Mouse (Mus musculus) thymus, postnatal 10 days (tissue): ENCODE measurements around the gene Dtx3.
A peak's percentile ranks its signal among the peaks of the same experiment; 100 is the strongest.

Experiments
- DNase-seq, 2 experiments: peaks; one replicate each; pipeline ENCODE4 v3.0.0; 2021; ENCODE audit warnings: low spot score in 2 of 2

Gene Dtx3

DNA sequence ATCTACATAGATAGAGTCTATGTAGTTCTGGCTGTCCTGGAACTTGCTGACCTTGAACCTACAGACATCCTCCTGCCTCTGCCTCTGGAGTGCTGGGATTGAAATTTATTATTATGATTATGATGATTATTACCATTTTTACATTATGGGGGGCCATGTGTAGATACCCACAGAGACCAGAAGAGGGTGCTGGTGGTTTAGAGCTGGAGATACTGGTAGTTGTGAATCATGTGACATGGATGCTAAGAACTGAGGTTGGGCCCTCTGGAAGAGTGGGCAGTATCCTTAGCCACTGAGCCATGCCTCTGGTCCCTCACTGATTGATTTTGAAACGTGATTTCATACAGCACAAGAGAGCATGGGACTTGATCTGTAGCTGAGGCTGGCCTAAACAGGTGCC lies 9.1 kb downstream of the Dtx3 start:
- DNase-seq = no peak

DNA sequence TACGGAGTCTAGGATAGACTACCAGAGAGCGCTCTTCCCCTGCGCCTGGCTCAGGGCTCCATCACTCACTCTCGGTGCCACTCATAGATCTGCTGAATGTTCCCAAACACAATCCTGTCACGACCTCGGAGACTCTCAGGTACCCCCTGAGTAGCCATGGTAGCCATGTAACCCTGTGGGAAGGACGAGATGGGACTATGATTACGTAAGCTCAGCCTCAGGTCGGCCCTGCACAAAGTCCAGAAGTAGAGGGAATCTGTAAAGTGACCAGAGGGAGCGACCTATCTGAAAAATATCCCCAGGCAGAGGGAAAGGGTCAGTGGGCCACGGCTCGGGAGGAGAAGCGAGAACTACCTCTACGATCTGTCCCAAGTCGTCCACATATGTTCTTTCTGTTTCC lies 10.0 kb downstream of the Dtx3 start:
- DNase-seq = no peak

DNA sequence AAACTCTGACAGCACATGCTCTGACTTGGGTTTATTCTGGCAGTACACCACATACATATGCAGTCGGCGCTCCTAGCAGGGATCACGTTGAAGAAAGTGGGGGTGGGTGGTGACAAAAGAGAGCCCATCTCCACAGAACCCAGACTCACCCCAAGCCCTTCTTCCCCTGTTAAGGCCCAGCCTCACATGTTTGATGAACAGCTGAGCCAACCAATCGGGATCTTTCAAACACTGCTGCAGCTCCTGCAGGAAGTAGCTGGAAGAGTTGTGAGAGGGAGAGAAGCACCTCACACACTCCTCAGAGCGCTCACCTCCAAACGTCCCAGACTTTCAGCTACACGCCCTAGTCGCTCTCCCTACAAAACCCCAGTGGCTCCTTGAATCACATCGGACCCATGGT lies 10.4 kb downstream of the Dtx3 start:
- no peak for DNase-seq

DNA sequence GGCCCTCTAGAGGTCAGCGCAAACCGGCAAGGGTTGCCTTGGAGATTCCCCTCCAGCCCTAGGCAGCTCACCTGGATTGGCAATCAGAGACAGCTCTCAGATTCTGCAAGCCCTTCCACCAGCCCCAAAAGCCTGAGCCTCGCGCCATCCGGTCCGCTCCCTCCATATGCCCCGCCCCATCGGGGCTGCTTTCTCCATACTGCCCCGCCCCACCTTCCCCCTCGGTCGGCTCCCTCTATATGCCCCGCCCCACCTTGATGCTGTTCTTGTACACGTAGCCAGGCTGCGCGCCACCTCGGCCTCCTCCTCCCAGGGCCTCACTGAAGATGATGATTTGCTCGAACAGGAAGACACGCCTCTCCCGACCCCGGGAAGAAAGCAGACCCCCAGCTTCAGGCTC lies 11.8 kb downstream of the Dtx3 start:
- no peak for DNase-seq

DNA sequence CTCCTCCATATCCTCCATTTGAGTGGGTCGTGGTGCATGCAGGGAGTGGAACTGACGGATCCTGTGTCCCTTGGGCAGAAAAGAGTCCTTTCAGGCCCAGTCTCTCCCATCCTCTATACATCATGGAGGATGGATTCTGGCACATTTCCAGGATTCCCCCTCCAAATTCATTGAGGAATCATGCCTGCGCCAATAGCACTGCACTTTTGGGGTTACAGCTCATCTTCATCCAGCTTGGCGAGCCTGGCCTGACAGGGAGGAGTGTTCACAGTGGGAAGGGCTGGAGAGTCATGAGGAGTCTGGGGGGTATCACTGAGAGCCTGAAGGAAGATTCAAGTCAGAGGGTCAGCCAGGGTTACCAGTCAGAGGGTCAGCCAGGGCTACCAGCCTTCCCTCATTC lies 12.9 kb downstream of the Dtx3 start:
- no peak for DNase-seq

DNA sequence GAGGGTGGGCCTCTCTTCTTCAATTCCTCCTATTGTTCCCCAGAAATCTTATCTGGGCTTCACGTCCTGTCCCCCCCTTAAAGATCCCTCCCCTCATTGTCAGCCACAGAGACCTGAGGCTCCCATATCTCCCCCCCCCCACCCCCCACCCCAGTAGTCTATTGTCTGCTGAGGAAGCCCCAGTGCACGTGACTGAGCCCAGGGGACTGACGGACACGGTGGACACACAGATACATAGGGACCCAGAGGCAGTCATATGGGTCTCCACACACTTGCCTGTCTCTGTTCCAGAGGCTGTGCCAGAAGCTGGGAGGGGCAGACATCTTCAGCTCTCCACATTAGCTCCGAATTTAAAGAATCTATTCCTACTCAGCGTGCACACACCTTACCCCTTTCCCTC lies 14.0 kb downstream of the Dtx3 start:
- no peak for DNase-seq

DNA sequence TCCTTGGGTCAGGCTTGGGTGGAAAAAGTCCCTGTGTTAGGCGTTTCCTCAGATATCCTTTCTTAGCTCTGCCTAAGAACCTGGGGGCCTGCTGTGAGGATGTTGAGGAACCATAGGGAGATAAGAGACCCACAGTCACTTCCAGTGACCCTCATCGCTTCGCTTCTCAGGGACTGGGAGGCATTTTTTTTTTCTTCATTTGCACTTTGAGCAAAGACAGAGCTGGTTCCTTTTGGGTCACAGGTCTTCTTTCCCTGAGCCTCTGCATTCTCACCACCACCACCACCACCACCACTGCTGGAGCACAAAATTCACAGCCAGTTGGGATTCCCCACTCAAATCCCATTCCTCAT lies 14.9 kb downstream of the Dtx3 start:
- DNase-seq = no peak

DNA sequence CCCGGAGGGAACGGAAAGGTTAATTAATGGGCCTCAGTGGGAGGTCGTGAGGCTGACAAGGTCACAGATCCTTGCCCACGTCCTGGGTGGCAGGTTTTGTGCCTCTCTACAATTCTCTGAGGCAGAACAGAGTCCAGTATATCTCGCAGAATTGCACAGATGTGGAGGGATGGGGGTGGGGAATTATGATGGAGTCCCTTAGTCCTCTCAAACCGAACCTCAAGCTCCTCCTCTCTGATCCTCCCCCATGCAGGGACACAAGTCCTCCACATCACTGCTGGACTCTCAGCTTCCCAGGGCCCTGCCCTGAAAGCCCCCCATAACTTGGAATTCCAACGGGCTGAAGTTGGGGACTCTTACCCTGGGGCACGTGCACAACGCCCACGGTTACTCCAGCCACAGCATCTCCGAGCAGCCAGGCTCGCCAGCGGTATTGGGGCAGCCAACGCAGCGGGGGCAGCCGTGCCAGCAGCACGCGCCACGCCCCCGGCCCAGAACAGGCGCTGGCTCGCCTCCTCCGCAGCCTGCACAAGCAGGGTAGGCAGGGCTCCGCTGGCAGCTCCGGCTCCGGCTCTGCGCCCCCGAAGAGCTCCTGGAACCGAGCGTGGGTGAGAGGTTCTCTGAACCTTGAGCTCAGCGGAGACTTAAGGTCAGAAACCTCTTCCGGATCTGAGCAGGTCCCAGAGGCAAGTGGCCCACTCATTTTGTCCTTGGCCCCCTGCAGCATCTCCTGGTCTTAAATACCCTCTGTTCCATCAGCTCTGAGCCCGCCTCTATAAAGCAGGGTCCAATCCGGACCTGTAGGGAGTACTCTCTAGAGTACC lies 15.4 kb downstream of the Dtx3 start, which contains the start of gene Slc26a10:
Gene Slc26a10, minus strand, starts transcription at position 775 of the 824 bp plus-strand sequence.
- no peak for DNase-seq

DNA sequence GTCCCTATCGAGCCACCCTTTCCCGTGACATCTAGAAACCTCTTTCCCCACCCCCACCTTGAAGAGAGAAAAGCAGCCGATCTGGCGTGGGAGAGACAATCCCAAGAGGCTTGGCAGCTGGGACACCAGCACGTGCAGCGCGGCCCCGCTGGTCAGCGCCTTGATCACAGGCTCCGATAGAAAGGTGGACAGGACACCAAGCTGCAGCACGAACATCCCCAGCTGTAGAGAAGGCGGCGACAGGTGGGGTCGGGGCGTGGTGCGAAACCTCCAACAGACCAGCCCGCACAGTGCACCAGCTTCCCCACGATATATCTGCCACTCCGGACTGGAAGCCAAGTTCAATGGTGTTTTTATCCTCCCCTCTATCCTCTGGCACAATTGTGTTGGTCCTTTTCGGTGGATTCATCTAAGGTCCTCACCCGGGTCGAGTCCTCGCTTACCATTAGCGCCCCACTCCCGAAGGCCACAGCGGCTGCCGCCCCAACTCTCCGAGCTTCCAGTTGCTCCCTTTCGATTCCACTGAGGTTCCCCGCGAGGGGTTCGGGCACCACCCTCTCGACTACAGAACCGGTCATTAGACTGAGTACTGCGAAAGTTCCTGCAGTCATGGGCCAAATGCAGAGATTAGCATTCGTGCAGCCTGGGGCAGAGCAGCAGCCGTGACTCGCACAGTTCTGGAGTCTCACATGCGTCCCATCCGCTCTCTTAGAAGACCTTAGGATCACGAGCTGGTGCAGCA lies 17.1 kb downstream of the Dtx3 start:
- DNase-seq = no peak

DNA sequence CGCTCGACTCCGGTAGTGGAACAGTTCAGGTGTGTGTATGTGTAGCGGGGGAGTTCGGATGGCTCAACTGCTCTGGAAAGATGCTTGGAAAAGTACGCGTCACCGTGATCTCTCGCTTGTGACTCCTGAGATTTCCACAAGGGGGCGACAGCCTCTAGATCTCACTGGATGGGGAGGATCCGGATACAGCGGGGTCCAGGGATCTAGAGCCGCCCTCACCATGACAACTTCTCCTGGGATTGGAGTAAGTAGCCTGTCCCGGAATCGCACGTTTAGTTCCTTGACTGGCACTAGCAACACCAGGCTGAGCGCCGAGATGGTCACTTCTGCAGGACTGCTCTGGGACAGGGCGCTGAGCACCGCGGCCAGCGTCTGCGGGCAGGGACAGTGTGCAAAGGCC lies 17.8 kb downstream of the Dtx3 start:
- peak in 1 of 2 experiments; percentile 62 for DNase-seq

DNA sequence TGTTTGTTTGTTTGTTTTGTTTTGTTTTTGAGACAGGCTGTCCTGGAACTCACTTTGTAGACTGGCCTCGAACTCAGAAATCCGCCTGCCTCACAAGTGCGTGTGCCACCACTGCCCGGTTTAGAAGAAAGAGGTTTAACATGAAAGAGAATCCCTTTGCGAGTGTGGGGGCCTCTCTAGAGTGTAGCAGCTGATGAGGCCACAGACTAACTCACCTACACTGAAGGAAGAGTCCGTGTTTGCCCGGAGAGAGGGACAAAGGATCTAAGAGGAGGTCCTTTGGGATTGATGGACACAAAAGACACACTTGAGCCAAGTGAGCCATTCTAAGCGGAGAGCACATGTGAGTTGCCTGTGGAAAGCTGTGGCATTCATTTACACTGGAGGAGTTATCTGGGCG lies 18.3 kb downstream of the Dtx3 start:
- no peak for DNase-seq

DNA sequence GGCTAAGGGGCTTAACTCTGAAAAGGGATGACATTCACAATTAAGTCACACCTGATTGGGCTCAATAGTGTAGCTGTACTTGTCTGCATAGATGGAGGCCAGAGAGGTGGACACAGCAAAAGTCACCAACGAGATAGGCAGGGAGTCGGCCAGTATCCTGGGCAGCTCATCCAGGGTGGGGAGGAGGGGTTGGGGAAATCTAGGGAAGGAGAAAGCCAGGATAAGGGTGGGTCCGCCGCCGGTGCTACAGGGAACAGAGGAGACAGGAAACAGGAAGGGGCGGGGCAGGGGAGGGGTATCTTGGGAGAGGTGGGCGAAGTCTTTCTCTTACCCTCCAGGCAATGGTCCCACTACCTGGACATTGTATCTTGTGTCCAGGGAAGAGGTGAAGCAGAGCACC lies 18.8 kb downstream of the Dtx3 start:
- no peak for DNase-seq

DNA sequence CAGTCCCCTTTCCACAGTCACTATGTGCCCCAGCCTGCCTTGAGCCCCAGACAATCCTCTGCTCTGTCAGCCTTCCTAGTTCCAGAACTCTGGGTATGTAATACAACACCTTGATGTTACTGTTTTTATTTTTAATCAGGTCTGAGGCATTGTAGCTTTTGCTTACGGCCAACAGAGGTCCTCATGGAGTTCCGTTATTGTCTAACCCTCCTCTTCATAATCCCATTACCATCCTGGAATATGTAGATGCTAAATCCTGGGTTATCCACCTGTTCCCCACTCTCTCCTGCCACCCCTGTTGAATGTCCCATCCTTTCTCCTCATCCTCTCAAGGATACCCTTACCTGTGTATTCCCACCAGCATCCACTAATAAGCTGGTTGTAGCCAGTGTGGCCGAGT lies 19.3 kb downstream of the Dtx3 start:
- no peak for DNase-seq

DNA sequence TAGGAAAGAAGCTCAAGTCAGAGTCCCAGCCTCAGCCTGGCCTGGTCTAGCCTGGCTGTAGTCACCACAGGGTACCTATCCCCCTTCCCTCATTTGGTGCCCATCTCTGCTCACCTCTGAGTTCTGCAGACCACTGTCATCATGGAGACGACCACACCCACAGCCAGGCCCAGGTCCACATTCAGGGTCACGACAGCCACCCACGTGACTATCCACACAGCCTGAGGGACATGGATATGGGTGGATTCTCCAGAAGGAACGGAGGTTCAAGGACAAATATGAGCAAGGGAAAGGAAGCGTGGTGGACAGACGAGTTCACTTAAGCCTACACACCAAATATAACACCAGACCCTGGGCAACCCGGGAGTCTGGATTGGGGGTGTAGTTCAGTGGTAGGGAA lies 21.4 kb downstream of the Dtx3 start:
- DNase-seq = no peak

DNA sequence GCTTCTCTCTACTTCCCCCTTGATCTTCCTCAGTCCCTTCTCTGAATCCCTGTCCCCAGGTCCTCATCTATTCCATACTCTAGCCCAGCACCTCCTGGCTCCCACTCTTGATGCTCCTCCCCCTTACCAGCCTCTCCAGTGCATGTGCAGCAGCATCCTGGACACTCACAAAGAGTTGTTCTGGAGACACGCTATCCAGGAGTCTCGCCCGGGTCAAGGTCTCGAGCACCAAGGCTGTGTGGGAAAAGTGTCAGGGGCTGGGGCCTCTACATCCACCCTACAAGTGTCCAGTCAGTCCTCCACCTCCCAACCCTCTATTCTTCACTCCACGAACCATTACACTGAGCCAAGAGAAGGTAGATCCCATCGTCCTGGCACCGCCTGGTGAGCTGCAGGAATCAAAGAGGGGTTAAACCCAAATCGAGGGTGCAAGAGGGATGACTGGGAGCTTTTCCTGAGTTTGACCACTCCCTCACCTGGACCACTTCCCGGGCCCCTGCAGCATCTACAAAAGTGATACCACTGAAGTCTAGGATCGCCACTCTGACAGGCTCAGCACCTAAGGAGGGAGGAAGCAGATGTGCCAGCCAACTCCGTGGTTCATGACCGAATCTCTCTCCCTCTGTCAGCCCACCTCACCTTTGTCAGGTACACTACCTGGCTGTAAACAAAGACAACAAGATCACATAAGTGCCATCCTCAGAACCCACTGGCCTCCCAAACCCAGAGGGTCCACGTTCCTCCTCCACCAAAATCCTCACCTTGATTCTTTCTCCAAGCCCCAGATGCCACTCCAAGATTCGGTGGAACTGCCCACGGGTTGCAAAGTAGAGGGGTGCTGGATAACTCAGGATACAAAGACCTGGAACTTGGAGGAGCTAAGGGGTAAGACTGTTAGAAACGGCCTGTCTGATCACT lies 22.1 kb downstream of the Dtx3 start:
- no peak for DNase-seq

DNA sequence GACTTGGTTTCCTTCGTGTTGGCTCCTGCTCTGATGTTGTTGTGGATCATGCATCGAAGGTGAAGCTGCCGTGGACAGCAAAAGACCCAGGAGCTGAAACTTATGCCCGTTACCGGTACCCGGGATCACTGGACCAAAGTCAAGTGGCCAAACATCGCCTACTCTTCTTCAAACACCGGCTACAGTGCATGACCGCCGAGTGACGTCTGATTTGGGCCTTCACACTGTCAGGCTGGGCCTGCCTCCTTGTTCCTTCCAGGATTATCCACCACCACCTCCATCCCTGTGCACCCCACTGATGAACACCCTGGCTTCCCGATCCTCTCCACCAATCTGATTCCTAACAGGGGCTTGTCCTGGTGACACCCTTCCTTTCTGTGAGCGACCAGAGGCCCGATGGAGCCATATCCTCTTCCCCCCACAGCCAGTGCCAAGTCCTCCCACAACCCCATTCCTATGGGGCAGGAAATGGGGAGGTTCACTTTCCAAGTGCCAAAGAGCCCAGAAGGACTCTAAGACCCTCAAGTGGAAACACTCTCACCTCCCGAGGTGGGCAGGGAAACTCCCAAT lies 23.8 kb downstream of the Dtx3 start:
- no peak for DNase-seq

DNA sequence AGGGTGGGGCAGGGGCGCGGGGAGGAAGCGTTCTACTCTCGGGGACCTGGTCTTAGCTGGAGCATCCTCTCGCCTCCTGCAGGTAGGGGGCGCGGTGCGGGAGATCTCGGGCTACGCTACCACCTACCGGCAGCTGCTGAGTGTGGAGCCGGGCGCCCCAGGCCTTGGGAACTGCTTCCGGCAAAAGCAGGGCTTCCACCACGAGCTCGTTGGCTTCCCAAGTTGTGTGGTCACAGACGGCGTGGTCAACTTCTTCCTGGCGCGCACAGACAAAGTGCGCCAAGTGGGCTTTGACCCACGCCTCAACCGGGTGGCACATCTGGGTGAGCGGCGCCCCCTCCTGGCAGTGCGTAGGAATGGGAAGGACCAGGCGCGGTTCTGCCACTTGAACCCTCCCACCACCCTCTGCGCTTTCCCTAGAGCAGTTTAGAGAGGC lies 24.7 kb downstream of the Dtx3 start:
- DNase-seq = peak; percentile 78 to 89

DNA sequence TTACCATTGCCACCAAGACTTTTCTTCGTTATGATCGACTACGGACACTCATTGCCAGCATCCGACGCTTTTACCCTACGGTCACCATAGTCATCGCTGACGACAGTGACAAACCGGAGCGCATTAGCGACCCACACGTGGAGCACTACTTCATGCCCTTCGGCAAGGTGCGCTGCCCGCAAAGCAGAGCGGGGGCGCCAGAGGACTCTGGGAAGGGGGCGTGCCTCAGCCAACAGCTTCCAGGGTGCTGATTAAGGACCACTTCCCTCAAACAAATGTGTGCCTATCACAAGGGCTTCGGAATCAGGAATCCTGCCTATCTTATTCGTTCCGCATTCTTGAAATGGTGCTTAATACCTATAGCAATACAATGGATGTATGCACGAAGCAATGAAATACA lies 25.5 kb downstream of the Dtx3 start:
- no peak for DNase-seq

DNA sequence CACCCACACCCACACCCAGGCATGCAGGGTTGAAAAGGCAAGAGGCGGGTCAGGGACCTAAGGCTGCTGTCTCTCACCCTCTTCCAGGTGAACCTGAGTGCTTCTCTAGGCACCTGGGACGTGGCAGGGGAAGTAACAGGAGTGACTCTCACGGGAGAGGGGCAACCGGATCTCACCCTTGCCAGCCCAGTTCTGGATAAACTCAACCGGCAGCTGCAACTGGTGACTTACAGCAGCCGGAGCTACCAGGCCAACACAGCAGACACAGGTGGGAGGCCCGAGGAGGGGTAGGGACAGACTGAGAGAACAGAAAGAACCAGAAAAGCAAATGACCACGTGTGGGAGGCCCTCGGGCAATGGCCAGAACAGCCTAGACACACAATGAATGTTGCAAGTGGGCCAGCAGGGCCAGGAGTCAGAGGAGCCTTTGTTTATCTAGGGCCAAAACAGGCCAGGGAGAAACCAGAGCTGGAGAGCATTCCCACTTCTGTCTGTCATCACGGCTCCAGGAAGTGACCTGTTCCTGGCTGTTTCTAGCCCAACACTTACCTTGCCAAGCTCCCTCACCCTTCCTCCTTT lies 27.8 kb downstream of the Dtx3 start:
- DNase-seq = no peak

DNA sequence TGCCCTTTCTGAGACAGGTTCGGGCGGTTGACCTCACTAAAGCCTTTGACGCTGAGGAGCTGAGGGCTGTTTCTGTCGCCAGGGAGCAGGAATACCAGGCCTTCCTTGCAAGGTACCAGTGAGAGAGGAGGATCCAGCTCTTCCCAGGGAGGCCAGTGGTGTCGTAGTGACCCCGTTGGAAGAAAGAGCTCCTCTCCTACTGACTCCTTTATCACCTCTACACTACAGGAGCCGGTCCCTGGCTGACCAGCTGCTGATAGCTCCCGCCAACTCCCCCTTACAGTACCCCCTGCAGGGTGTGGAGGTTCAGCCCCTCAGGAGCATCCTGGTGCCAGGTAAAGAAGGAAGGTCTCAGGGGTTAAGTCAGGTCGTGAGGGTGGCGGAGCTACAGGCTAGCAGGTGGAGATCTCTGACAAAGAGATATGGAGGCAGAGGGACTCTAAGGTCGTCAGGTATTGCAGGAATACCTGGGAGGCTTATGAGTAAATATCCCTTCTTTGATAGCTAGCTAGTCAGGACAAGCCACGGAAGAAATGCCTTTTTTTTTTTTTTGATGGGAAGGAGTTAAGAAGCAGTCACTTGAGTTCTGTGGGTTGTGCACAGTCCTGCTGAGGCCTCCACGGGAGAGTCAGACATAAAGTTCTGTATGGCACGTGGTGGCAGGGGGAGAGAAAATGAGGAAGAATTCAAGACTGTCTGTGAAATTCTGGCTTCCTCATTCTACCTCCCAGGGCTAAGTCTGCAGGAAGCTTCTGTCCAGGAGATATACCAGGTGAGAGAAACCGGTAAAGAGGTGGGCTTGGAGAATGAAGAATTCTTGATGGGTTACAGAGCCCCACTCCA lies 28.5 kb downstream of the Dtx3 start:
- no peak for DNase-seq

DNA sequence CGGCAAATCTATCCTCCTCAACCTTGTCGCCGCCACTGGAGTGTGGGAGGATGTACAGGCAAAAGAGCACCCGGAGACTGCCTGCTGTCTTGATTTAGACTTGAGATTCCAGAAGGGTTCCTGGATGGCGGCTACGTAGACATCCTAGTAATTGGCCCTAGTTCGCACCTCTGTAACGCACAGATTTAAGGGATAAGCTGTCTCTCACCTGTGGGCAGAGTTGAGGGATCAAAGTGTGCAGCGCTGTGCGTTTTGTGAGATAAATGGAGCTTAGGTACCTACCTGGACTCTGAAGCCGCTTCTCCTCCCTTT lies 29.2 kb downstream of the Dtx3 start:
- no peak for DNase-seq
